Mouse (Mus musculus) liver, embryonic 14.5 days (tissue): ENCODE measurements around the gene Pnpla7. TPM values are rescaled to one million over a fixed set of nuclear protein-coding genes. Genes with fewer than 3 reads are reported as not detected.

Experiments
- ATAC-seq: fragments of 200-750 bp; cut with Nextera tagmentation; 2 replicates; pipeline ENCODE4 v1.8.0; 2017; ENCODE audit warnings: moderate number of reproducible peaks, mild to moderate bottlenecking, moderate library complexity; ENCODE audit not compliant: insufficient read depth
- DNase-seq, 3 experiments: peaks; one replicate each; pipeline ENCODE4 v3.0.0-alpha.2; 2012 to 2013; ENCODE audit warnings: low read depth in 3 of 3, low spot score in 3 of 3
- H3K27ac ChIP-seq: fragments of 300-500 bp; sonication (generic); 2 replicates; pipeline ENCODE4 v1.5.1; 2014; ENCODE audit warnings: moderate library complexity, mild to moderate bottlenecking, control low read depth, inconsistent platforms
- H3K27me3 ChIP-seq: fragments of 300-500 bp; sonication (generic); 2 replicates; pipeline ENCODE4 v1.6.1; 2014; ENCODE audit warnings: mild to moderate bottlenecking, low read length, moderate library complexity; ENCODE audit not compliant: control insufficient read depth, insufficient read depth
- H3K36me3 ChIP-seq: fragments of 300-500 bp; sonication (generic); replicated peaks from 2 replicates; pipeline ENCODE4 v1.6.1; 2014; ENCODE audit warnings: low read depth; ENCODE audit not compliant: control insufficient read depth, insufficient read depth
- H3K4me1 ChIP-seq, 2 experiments: fragments of 200-500 bp in 1 of 2; fragments of 300-500 bp in 1 of 2; sonication (generic) in 1 of 2; replicated peaks; 2 replicates each; pipeline ENCODE4 v1.6.1; 2012 to 2014; ENCODE audit warnings: antibody characterized with exemption in 1 of 2, inconsistent platforms in 1 of 2, low read length in 1 of 2; ENCODE audit not compliant: control insufficient read depth in 2 of 2, insufficient read depth in 2 of 2
- H3K4me2 ChIP-seq: fragments of 300-500 bp; sonication (generic); 2 replicates; pipeline ENCODE4 v1.6.1; 2014; ENCODE audit warnings: low read depth, mild to moderate bottlenecking, control low read depth, moderate library complexity
- H3K4me3 ChIP-seq, 2 experiments: fragments of 200-500 bp in 1 of 2; fragments of 300-500 bp in 1 of 2; sonication (generic) in 1 of 2; 2 replicates each; pipeline ENCODE4 v1.5.1; 2012 to 2014; ENCODE audit warnings: low read depth in 2 of 2, low read length in 2 of 2, mild to moderate bottlenecking in 2 of 2, control low read depth in 1 of 2, inconsistent platforms in 1 of 2, moderate library complexity in 1 of 2; ENCODE audit not compliant: insufficient read depth in 1 of 2
- H3K9ac ChIP-seq: fragments of 300-500 bp; sonication (generic); replicated peaks from 2 replicates; pipeline ENCODE4 v1.6.1; 2014; ENCODE audit warnings: mild to moderate bottlenecking, control low read depth, moderate library complexity
- H3K9me3 ChIP-seq: fragments of 300-500 bp; sonication (generic); 2 replicates; pipeline ENCODE4 v1.6.1; 2016; ENCODE audit warnings: low read length, mixed read lengths; ENCODE audit not compliant: control insufficient read depth
- CTCF ChIP-seq: IDR thresholded peaks from 2 replicates; pipeline ENCODE4 v1.5.1; 2016; ENCODE audit warnings: antibody characterized with exemption, low read depth, control low read depth
- EP300 ChIP-seq: IDR thresholded peaks from 2 replicates; pipeline ENCODE4 v1.6.1; 2016; ENCODE audit warnings: antibody characterized with exemption, low read depth
- WGBS: fragments of 180-500 bp; shearing (Covaris S2); extraction: QIAGEN DNeasy Blood & Tissue Kit; methylation state at CpG from one replicate; pipeline ENCODE4 v1.1.7; 2014; ENCODE audit not compliant: insufficient replicate concordance; 5-methylcytosine and 5-hydroxymethylcytosine counted together
- polyA plus RNA-seq, 2 experiments: library from polyadenylated mRNA; depleted of rRNA in 1 of 2; stranded (reverse) in 1 of 2; unstranded in 1 of 2; fragments of >200 nt; fragmentation: Nextera tagmentation in 1 of 2; extraction: Ambion mirVana in 1 of 2; gene quantifications; 2 replicates each; pipeline versions ENCODE4 v1.2.1 to v1.2.3; 2012 to 2014

Gene Pnpla7
- polyA plus RNA-seq, 2 experiments: 9.6 to 11.0 TPM

DNA sequence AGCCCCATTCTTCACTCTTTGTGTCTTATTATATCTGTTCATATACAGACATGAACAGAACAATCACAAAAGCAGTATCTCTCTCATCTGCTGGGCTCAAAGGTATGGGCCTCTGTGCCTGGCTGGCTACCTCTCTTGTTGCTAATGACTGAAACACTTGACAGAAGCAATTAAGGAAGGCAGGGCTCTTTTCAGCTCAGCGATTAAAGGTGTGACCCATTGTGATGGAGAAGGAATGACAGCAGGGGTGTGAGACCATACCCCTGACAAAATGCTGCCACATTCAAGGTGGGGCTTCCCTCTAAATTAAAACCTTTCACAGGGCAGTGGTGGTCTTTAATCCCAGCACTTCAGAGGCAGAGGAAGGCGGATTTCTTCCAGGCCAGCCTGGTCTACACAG lies 11.9 kb downstream of the Pnpla7 start:
- Histone ChIP-seq H3K36me3 (peaks cover 24% of the 10 kb centered on the region), H3K27ac (no peak overlapping the region), H3K9ac (no peak overlapping the region), H3K4me1 (no peaks in the 10 kb centered on the region), H3K4me3 (no peak overlapping the region), H3K9me3 (no peaks in the 10 kb centered on the region), H3K4me2 (no peak overlapping the region), H3K27me3 (no peaks in the 10 kb centered on the region)
- TF ChIP-seq EP300 (no peak), CTCF (no peak)
- no peak for ATAC-seq
- no peak for DNase-seq
- 62% methylated on average over 2 of the region's 2 CpGs for whole genome bisulfite sequencing

GRCm38 (mm10) chr2:24995332-24995731 lies 19.5 kb downstream of the Pnpla7 start:
- Histone ChIP-seq H3K9ac (no peak overlapping the region), H3K9me3 (no peaks in the 10 kb centered on the region), H3K36me3 (peaks cover 6% of the 10 kb centered on the region), H3K27me3 (no peaks in the 10 kb centered on the region), H3K27ac (no peak overlapping the region), H3K4me2 (no peak overlapping the region), H3K4me3 (no peak overlapping the region), H3K4me1 (no peaks in the 10 kb centered on the region)
- ATAC-seq: no peak
- DNase-seq: no peak
- whole genome bisulfite sequencing: 84% methylated on average over 6 of the region's 6 CpGs
- no peak for TF ChIP-seq CTCF
- no peak for TF ChIP-seq EP300

GRCm38 (mm10) chr2:24996471-24996870 lies 20.6 kb downstream of the Pnpla7 start:
- whole genome bisulfite sequencing: 77% methylated on average over 2 of the region's 2 CpGs
- no peak for TF ChIP-seq CTCF
- no peak for TF ChIP-seq EP300
- no peak overlapping the region for H3K4me3 ChIP-seq
- no peak overlapping the region for H3K27ac ChIP-seq
- no peaks in the 10 kb centered on the region for H3K4me1 ChIP-seq
- H3K4me2 ChIP-seq: no peak overlapping the region
- no peak for DNase-seq
- no peak for ATAC-seq
- H3K9me3 ChIP-seq: no peaks in the 10 kb centered on the region
- H3K9ac ChIP-seq: no peak overlapping the region
- peaks cover 6% of the 10 kb centered on the region for H3K36me3 ChIP-seq
- no peaks in the 10 kb centered on the region for H3K27me3 ChIP-seq

- H3K9ac ChIP-seq: no peak overlapping the region
- H3K4me3 ChIP-seq: no peak overlapping the region
- no peaks in the 10 kb centered on the region for H3K9me3 ChIP-seq
- no peak overlapping the region for H3K4me2 ChIP-seq
- TF ChIP-seq EP300: no peak
- TF ChIP-seq CTCF: peak; percentile 71
- 91% methylated on average over 3 of the region's 3 CpGs for WGBS
- H3K4me1 ChIP-seq: no peaks in the 10 kb centered on the region
- DNase-seq (peak in 2 of 3 experiments; percentile 10 to 16), ATAC-seq (no peak)
- peaks cover 15% of the 10 kb centered on the region for H3K36me3 ChIP-seq
- H3K27ac ChIP-seq: no peak overlapping the region
- H3K27me3 ChIP-seq: no peaks in the 10 kb centered on the region
Observed at GRCm38 (mm10) chr2:25000544-25001235, 24.9 kb downstream of the Pnpla7 start.

DNA sequence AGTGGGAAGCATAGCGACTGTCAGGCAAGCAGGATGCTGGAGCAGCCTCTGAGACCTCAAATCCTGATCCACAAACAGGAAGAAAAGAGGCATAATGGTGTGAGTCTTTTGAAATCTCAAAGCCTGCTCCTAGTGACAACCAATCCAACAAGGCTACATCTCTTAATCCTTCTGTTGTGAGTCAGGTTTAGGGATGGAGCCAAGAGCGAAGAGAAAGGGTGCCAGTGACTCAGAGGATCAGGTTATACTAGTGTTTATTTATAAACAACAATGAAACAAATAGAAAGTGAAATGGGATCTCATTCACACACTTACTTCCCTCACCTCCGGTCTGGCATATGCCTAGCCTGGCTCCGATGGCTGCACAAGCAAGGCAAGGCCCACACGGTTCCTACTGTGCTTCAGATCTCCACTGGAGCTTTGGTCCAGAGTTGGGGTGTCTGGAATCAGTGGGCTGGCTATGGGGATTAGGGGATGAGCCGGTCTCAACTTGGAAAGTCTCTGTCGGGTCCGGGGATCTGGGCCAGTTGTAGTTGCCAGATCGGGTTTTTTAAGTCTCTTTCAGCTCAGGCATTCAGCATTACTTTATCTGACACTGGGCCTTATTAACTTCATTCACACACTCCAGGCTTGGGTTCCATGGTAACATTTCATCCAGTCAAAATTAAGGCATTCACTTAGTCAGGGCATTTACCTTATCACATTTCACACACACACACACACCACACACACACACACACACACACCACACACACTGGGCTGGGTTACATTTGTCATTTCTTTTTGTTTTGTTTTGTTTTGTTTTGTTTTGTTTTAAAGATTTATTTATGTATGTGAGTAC lies 28.3 kb downstream of the Pnpla7 start:
- H3K9ac ChIP-seq: no peak overlapping the region
- 83% methylated on average over 9 of the region's 9 CpGs for WGBS
- no peaks in the 10 kb centered on the region for H3K9me3 ChIP-seq
- no peak overlapping the region for H3K4me3 ChIP-seq
- ATAC-seq (no peak), DNase-seq (no peak)
- H3K4me2 ChIP-seq: no peak overlapping the region
- TF ChIP-seq EP300: no peak
- TF ChIP-seq CTCF: no peak
- H3K27ac ChIP-seq: no peak overlapping the region
- H3K36me3 ChIP-seq: peaks cover 10% of the 10 kb centered on the region
- no peaks in the 10 kb centered on the region for H3K27me3 ChIP-seq
- no peaks in the 10 kb centered on the region for H3K4me1 ChIP-seq
